Mouse (Mus musculus): ENCODE data around the gene Gars. TPM values are rescaled to one million over a fixed set of nuclear protein-coding genes. Genes with fewer than 3 reads are reported as not detected.

Gene Gars
- polyA plus RNA-seq, 1 experiment: 96.8 TPM

DNA sequence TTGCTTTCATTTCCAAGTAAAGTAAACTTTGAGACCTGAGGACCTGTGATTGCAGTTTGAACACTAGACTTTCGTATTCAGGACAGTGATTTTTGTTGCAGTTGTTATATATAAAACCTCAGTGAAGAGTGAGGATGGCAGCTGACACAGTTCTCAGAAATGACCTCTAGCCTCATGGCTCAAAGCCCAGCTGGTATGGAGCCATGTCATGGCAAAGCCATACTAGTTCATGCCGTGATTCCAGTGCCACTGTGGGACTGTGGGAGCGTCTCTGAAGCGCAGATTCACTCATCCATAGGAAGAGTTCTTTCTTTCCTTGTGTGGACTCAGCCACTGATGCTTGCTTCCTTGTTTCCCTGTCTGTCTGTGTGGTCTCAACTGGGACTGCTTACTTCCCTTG is 16.7 kb downstream of the Gars start:
- no peak for TF ChIP-seq CTCF (IDR thresholded peaks at IDR 0.05; ENCODE audit: extremely low read depth, insufficient read depth, low read length)
- TF ChIP-seq POLR2A (IDR thresholded peaks at IDR 0.05; ENCODE audit: extremely low read depth, insufficient read depth, low read length): no peak
- Histone ChIP-seq H3K27ac (ENCODE audit: insufficient read depth, low read length) (no peak overlapping the region), H3K4me1 (ENCODE audit: control insufficient read depth, insufficient read depth, low read length) (no peaks in the 10 kb centered on the region), H3K4me3 (ENCODE audit: insufficient read depth, low read length) (no peak overlapping the region)

DNA sequence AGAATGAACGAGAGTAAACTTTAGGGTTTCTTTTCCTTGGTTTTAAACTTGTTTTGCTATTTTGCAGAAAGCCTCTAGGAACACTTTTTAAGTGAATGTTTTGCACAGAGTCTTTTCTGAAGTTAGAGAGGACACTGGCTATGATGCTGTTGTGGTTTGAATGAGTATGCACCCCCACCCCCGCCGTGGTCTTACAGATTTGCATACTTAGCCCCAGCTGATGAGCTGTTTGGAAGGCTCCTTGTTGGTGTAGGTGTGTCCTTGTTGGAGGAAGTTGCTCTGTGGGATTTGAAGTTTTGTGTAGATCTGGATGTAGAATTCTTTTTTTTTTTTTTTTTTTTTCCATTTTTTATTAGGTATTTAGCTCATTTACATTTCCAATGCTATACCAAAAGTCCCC is 19.6 kb downstream of the Gars start:
- Histone ChIP-seq H3K4me3 (ENCODE audit: insufficient read depth, low read length) (no peak overlapping the region), H3K4me1 (ENCODE audit: control insufficient read depth, insufficient read depth, low read length) (no peaks in the 10 kb centered on the region; the same call in 1 of the 2 replicates), H3K27ac (ENCODE audit: insufficient read depth, low read length) (no peak overlapping the region)
- TF ChIP-seq POLR2A (IDR thresholded peaks at IDR 0.05; ENCODE audit: extremely low read depth, insufficient read depth, low read length) (no peak), CTCF (IDR thresholded peaks at IDR 0.05; ENCODE audit: extremely low read depth, insufficient read depth, low read length) (no peak)

DNA sequence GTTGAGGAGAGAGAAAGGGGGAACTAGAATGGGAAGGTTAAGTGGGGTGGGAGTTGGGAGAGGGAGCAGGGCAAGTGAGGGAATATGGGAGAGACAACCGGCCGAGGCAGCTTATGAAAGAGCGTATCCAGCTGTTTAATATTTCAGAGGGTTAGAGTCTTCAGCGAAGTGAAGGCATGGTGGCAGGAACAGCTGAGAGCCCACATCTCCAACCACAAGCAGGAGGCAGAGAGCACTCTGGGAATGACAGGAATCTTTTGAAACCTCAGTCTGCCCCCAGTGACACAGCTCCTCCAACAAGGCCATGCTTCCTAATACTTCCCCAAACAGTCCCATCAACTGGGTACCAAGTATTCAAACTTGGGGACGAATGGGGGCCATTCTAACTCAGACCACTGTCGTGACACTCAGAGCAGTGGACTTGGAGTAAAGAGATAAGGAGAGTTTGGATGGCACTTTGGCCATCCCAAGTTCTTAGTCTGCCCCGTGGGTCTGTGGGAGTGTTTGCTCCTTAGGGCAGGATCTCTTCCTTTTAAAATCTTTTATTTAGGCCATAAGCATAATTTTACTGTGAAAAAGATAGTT is 22.5 kb downstream of the Gars start:
- no peak for TF ChIP-seq POLR2A (IDR thresholded peaks at IDR 0.05; ENCODE audit: extremely low read depth, insufficient read depth, low read length)
- no peak for TF ChIP-seq CTCF (IDR thresholded peaks at IDR 0.05; ENCODE audit: extremely low read depth, insufficient read depth, low read length)
- no peak overlapping the region for H3K27ac ChIP-seq (ENCODE audit: insufficient read depth, low read length)

DNA sequence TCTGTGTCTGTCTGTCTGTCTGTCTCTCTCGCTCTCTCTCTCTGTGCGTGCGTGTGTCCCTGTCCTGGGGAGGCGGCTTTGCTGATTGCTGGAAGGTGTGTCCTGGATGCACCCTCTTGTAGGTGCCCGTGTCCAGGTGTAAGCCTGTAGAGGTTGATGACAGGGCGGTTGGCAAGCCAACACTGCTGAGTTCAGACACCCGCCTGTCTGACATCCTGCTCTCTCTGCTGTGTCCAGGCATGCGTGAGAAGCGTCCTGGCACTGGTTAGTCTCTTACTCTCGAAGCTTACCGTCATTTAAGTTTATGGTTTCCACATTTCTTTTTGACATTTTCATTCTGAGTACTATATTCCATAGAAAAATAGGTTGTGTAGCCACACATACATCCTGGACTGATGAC is 23.5 kb downstream of the Gars start:
- H3K4me1 ChIP-seq (ENCODE audit: control insufficient read depth, insufficient read depth, low read length): peaks cover 3% of the 10 kb centered on the region
- H3K27ac ChIP-seq (ENCODE audit: insufficient read depth, low read length): no peak overlapping the region
- TF ChIP-seq CTCF (IDR thresholded peaks at IDR 0.05; ENCODE audit: extremely low read depth, insufficient read depth, low read length): no peak
- no peak for TF ChIP-seq POLR2A (IDR thresholded peaks at IDR 0.05; ENCODE audit: extremely low read depth, insufficient read depth, low read length)
- no peak overlapping the region for H3K4me3 ChIP-seq (ENCODE audit: insufficient read depth, low read length)

More for the DNA sequence above, 22.5 kb downstream of the Gars start:
- Histone ChIP-seq H3K4me1 (ENCODE audit: control insufficient read depth, insufficient read depth, low read length) (peaks cover 3% of the 10 kb centered on the region), H3K4me3 (ENCODE audit: insufficient read depth, low read length) (no peak overlapping the region)

DNA sequence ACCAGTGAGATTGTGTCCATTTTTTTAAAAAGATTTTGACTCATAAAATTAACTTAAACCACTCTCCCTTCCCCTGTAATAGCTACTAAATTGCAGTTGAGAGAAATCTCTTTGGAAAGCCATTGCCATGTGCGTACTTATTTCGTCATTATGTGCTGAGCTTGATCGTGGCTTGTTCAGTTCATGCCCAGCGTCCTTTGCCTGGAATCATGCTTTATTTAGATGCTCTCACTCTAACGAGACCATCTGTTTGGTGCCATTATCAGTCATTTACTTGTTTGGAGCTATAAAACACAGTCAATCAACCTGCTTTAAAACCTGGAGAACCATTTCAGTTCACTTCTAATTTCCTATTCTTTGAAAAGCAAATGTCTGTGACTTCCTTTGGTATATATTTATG is 24.4 kb downstream of the Gars start:
- TF ChIP-seq POLR2A (IDR thresholded peaks at IDR 0.05; ENCODE audit: extremely low read depth, insufficient read depth, low read length) (no peak), CTCF (IDR thresholded peaks at IDR 0.05; ENCODE audit: extremely low read depth, insufficient read depth, low read length) (no peak)
- Histone ChIP-seq H3K4me3 (ENCODE audit: insufficient read depth, low read length) (no peak overlapping the region), H3K27ac (ENCODE audit: insufficient read depth, low read length) (no peak overlapping the region), H3K4me1 (ENCODE audit: control insufficient read depth, insufficient read depth, low read length) (peaks cover 3% of the 10 kb centered on the region)

DNA sequence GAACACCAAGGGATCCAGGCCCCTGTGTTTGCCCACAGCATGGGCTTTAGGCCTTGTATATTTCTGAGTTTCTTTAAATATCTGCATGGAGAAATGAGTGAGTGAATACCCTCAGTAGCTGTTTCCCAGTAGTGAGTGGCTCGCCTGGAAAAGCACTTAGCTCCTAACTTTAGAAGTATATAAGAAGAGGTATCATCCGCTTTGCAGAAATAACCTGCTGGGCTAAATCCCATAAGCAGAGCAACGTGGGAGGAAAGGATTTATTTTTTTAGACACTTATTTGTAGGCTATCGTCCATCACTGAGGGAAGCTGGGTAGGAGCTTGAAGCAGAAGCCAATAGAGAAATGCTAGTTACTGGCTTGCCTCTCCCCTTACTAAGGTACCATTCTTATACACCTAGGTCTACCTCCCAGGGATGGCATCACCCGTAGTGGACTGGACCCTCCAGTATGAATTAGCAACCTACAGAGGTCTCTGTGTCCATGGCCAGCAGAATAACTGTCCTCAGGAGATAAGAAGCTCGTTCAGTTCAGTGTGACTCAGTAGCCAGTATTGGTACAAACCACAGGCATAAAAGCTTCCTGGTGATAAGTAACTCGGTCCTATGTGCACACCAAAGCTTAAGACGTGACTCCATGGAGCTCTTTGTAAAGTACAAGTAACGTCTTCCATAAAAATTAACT is 26.1 kb downstream of the Gars start:
- Histone ChIP-seq H3K4me1 (ENCODE audit: control insufficient read depth, insufficient read depth, low read length) (peaks cover 3% of the 10 kb centered on the region), H3K4me3 (ENCODE audit: insufficient read depth, low read length) (no peak overlapping the region), H3K27ac (ENCODE audit: insufficient read depth, low read length) (no peak overlapping the region; the same call in 1 of the 2 replicates)
- TF ChIP-seq POLR2A (IDR thresholded peaks at IDR 0.05; ENCODE audit: extremely low read depth, insufficient read depth, low read length) (no peak), CTCF (IDR thresholded peaks at IDR 0.05; ENCODE audit: extremely low read depth, insufficient read depth, low read length) (no peak)

DNA sequence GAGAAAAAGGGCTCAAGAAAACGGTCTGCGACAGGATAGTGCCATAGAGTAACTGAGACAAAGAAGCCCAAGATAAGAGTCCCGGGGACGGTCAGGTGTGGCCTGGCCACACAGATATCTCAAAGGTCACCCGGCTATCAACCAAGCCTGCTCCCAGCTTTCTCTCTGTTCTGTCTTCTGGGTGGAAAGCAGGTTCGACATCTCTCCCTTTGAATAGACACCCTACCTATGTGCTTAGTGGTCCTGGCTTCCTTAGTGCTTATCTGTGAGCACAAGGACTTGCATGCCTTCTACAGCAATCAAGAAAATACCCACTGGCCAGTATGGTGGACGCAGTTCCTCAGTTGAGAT is 26.6 kb downstream of the Gars start:
- no peak overlapping the region for H3K27ac ChIP-seq (ENCODE audit: insufficient read depth, low read length)
- TF ChIP-seq CTCF (IDR thresholded peaks at IDR 0.05; ENCODE audit: extremely low read depth, insufficient read depth, low read length) (no peak), POLR2A (IDR thresholded peaks at IDR 0.05; ENCODE audit: extremely low read depth, insufficient read depth, low read length) (no peak)
- H3K4me3 ChIP-seq (ENCODE audit: insufficient read depth, low read length): no peak overlapping the region
- H3K4me1 ChIP-seq (ENCODE audit: control insufficient read depth, insufficient read depth, low read length): peaks cover 3% of the 10 kb centered on the region

DNA sequence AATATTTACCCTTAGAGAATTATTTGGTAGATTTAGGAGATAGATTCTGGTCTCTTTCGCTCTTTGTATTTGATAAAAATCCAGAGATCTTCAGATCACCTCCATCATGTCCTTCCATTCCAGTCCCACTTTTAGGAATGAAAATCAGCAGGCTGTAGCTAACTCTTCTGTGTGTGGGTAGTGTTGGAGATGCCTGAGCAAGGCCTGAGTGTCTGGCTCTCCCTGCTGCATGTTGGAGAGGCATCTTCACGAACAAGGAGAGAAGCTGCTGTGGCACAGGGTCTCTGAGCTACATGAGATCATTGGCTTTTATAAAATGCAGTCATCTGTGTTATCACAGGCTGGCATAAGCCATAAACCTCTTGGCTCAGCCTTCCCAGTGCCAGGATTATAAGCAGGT is 28.1 kb downstream of the Gars start:
- no peak overlapping the region for H3K27ac ChIP-seq (ENCODE audit: insufficient read depth, low read length)

DNA sequence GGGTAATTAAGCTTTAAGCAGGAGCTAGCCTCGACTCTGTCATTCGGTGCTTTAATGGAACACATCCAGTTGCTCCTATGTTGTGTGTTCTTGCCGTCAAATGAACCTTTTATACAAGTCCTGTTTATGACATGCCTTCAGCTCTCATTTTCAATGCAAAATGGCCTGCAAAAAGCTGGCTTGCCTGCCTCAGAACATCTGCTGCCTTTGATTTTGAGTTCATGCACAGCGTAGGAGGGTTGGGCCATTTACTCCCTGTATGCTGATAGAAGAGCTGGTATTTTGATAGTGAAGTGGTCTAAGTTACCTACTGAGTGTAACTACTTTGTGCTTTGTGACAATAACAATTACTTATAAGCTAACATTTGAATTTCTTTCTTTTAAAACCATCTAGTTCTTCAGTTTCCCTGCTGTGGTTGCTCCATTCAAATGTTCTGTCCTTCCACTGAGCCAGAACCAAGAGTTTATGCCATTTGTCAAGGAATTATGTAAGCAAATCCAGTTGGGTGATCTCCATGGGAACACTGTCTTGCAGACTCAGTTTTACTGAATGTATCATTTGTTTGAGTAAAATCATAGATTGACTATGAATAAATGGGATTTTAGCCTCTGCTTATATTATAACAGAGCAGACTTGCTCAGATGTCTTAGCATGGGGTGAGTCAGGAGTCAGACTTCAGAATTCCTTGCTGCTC is 38.9 kb downstream of the Gars start:
- H3K4me3 ChIP-seq (ENCODE audit: insufficient read depth, low read length): no peak overlapping the region
- peaks cover 2% of the 10 kb centered on the region; the same call in 1 of the 2 replicates for H3K4me1 ChIP-seq (ENCODE audit: control insufficient read depth, insufficient read depth, low read length)
- TF ChIP-seq CTCF (IDR thresholded peaks at IDR 0.05; ENCODE audit: extremely low read depth, insufficient read depth, low read length) (no peak), POLR2A (IDR thresholded peaks at IDR 0.05; ENCODE audit: extremely low read depth, insufficient read depth, low read length) (no peak)
- H3K27ac ChIP-seq (ENCODE audit: insufficient read depth, low read length): no peak overlapping the region

More for the DNA sequence above, 28.1 kb downstream of the Gars start:
- no peak overlapping the region for H3K4me3 ChIP-seq (ENCODE audit: insufficient read depth, low read length)
- TF ChIP-seq POLR2A (IDR thresholded peaks at IDR 0.05; ENCODE audit: extremely low read depth, insufficient read depth, low read length) (no peak), CTCF (IDR thresholded peaks at IDR 0.05; ENCODE audit: extremely low read depth, insufficient read depth, low read length) (no peak)
- peaks cover 3% of the 10 kb centered on the region for H3K4me1 ChIP-seq (ENCODE audit: control insufficient read depth, insufficient read depth, low read length)

Measured in cortical plate, adult 2 months (tissue).